Mouse (Mus musculus) hematopoietic stem cell, adult 5-6 weeks (primary cell): ENCODE data around the gene Plekhm3. TPM values are rescaled to one million over a fixed set of nuclear protein-coding genes. Genes with fewer than 3 reads are reported as not detected.

Experiments used
- ATAC-seq, 2 experiments: fragments of 125-278 bp in 1 of 2; replicated peaks in 1 of 2; 2 replicates each; pipeline ENCODE4 v1.8.0; 2016 to 2017; ENCODE audit warnings: inconsistent platforms in 2 of 2, mild to moderate bottlenecking in 2 of 2, moderate number of reproducible peaks in 2 of 2, low read depth in 1 of 2, moderate TSS enrichment in 1 of 2; ENCODE audit not compliant: low FRiP score in 2 of 2, poor library complexity in 2 of 2, severe bottlenecking in 2 of 2, insufficient read depth in 1 of 2, low TSS enrichment in 1 of 2
- total RNA-seq: library from RNA; stranded (forward); fragments of 172-1452, 232-1000 nt; gene quantifications from 2 replicates; pipeline ENCODE4 v1.2.3, GENCODE M21; 2017

Gene Plekhm3
- total RNA-seq, 1 experiment from 2014 or later, result 14.4 TPM

DNA sequence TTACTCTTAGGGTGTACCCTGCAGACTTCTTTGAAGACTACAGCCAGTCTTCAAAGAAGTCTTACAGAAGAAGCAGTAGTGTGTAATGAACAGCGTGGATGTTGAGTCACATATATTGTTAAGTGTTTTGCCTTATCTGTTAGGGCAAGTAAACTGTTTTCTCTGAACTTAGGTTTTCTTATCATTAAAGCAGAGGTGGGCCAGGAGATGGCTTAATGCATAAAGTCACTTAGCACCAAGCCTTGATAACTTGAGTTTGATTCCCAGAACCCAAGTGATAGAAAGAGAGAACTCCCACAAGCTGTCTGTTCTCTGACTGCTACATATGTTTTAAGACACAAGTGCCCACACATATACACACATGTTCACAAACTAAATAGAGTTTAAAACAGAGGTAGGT, 144.7 kb downstream of the Plekhm3 start:
- ATAC-seq, result no peak

DNA sequence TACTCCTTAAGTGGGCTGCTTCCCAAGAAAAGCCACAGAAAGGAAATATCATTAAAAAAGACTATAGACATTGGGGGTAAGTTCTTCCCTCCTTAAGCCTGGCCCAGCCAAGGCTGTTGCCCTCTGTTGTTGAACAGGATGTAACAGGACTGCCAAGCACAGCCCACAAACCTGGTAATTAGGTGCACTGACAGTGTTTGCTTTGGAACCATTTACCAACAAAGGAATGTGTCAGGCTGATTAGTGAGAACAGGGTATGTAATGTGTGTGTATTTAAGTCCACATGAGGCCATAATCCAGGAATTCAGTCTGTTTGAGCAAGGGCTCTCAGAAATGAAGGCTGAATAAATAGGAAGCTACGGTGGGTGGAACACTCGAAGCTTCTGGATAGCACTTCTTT, 147.5 kb downstream of the Plekhm3 start:
- ATAC-seq, result peak in 1 of 2 experiments; percentile 53; a peak in 2 of 4 replicates

DNA sequence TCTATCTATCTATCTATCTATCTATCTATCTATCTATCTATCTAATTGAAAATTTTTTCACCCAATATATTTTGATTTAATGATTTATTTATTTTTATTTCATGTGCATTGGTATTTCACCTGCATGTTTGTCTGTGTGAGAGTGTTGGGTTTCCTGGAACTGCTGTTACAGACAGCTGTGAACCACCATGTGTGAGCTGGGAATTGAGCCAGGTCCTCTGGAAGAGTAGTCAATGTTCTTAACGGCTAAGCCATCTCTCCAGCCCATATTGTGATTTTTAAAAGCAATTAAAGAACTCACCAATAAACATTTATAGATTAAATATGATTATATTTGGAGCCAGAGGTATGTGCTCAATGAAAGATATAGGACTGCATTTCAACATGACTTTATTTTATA, 148.9 kb downstream of the Plekhm3 start:
- ATAC-seq, result no peak

DNA sequence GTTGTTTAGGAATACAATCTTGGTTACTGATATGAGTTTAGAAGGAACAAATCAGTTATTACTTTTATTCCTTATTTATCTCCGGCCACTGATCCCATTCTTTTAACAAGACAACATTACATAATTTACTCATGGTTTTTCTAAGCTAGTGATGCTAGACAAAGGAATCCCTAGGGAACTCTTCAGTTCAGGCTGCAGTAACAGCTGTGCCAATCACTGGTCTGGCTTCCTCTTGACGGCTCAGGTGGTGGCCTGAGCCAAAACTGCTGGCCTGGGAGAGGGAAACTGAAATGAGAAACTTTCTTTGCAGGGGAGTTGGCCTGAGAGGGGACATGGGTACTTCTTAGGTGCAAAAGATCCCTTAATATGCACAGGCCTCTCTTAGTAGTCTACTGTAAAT, 151.4 kb downstream of the Plekhm3 start:
- ATAC-seq, result no peak

DNA sequence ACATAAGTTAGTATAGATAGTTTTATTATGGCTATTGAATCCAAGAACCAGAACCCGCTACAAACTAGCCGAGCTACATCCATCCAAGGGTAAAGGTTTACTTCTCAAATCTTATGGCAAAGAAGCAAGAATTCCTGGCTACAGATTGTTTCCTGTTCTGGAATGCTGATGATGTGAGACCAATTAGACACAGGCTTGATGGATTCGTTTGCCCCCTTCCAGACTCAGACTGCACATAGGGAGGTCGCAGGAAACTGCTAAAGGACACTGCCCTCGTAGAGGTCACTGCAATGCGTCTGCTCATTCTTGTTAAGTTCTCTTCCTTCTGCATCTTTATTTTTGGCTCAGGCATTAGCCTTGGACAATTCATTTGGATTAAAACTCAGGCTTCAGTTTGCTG, 154.0 kb downstream of the Plekhm3 start:
- ATAC-seq, result no peak

DNA sequence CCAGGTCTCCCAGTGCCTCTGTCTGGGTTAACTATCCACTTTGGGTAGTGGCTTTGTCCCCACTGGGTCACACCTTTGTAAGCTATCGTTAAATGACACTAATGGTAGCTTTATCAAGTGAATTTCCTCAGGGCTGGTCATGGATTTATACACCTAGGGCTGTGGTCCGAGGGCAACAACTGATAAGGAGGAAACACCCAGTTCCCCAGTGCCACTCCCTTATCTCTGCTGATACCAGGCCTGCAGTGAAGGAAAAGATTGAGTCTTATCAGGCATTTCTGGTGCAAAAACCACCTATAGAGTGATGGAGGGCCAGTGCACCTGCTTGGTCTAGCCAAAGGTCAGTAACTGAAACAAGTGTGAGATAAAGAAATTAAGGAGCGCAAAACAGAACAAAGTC, 159.0 kb downstream of the Plekhm3 start:
- peak; percentile 1 to 29; a peak in 2 of 4 replicates for ATAC-seq

DNA sequence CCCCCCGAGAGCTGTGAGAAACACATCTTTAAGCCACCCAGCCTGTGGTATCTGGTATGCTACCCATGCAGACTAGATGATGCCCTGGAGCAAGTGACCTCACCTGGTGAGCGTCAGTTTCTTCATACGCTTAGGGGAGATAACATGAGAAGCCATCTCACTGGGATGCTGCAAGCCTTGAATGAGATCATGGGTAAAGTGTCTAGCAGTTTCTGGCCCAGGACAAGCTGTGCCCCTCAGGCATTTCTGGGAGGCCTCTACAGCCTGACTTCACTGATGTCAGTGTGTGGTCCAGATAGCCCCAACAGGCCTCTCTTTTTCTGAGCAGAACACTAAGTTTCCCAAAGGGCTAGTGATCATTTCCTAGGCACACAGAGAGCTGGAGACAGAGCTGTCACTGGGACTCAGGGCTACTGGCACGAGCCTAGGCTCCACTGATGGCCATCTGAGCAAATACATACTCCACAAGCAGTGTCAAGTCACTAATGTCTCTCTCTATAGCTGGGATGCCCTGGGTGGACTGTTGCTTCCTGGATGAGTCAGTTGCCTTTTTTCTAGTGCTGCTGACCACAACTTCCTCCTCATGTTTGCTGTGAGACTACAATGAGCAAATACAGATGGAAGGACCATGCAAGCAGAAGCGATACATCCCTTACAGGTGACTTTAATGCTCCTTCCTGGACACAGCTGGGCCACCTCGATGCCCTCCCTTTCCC, 159.6 kb downstream of the Plekhm3 start:
- peak; percentile 93 to 98 for ATAC-seq

DNA sequence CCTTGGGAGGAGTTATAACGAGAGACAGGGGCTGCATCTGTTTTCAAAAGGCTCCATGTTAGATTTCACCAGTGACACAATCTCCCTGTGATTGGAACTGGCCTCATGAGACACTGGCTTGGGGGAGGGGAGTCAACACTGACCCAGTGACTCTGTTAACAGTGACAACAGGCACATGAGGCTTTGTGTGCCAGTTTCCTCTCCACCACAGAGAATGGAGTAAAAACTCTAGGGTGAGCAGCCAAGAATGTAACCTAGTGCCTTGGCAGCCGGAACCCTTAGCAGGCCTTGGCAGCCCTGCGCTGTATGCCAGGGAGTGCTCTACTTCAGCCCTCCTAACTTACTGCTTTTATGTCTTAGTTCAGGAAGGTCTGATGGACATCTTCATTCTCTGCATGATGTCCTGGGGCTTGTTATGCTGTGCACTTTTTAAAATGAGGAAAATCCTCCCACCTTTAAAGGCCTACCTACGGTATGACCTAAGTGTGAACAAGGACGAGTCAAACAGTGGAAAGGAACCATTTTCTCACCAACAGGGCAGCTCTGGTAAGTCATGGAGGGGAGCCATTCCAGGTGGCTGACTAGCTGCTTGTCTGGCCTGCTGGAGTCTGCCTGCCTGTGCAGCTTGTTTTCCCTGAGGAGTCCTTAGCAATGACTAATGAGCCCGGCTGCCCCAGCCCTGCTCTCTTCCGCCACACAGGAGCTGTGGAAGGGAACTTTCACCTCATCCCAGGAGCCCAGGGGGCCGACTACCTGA, 161.2 kb downstream of the Plekhm3 start:
- ATAC-seq, result no peak

DNA sequence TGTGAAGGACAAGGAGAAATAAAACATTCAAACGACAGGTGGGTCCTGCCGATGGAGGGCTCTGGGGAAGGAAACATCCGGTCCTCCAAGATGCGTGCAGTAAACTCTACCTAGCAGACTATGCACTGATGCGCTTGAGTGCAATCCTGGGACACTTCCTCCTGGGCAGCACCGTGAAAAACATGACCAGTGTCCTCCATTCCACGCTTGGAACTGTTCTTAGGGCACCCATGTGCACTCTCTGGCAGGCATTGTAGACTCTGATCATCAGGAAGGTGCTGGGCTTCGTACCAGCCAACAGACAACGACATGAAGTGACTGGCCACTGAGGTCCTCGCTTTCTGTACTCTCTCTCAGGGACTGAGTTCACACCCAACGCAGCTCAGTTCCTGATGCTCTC, 162.5 kb downstream of the Plekhm3 start:
- ATAC-seq, result no peak

DNA sequence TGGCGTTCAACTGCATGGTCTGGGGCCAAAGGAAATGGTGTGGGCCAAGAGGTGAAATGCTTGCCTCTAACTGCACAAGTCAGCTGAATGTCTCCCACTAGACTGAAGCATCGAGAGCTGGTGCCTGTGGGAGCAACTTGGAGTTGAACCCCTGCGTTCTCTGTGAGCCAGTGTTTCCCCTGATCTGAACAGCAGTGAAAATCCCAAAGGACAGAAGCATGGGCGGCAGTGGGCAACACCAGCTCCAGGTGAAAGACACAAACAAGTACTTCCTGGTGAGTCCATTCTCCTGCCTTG, 163.4 kb downstream of the Plekhm3 start:
- no peak for ATAC-seq

DNA sequence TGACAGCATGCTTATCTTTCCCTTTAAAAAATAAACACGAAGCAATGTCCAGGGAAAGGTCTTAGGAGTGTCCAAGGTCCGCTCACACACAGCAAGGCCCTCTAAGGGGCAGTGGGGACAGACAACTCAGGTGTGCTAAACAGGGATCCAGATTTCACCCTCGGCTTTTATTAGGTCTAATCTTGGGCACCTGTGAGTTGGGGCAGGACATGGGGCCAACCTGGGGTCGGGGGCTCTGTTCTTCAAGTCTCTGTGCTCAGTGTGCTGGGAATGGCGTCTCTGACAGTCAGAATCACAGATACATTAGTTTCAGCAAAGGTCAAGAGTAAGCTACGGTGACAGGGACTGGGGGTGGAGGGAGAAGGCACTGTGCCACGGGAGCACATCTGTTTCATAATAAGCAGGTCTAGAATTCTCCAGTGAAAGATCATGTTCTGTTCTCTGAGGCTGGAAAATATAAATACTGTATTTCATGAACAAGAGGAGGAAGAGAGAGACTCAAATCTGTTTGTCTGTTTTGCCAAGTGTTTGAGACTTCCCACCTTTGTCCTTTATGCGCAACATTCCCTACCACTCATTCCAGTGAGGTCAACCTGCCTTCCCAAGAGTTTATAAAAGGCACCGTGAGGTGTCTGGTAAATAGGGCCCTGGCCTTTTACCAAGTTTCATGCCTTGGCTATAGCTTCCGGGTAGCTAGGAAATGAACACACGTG, 163.9 kb downstream of the Plekhm3 start:
- ATAC-seq, result no peak

DNA sequence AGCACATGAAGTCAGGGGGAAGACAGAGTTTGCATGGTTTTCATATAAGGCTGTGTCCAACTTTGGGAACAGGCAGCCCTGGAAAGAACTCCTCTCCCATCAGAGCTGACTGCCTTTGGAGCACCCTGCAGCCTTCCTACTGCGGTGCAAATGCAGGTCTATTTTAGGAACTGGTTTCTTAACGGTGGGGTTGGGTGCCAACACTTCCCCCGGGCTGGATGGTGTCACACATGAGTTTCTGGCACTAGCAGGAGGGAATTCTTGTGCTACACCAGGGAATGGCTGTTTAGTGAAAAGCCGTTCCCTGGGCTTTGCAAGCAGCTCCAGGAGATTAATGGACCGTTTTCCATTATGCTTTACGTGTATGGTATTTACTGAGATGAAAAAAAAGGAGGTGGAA, 164.8 kb downstream of the Plekhm3 start:
- ATAC-seq, result no peak

DNA sequence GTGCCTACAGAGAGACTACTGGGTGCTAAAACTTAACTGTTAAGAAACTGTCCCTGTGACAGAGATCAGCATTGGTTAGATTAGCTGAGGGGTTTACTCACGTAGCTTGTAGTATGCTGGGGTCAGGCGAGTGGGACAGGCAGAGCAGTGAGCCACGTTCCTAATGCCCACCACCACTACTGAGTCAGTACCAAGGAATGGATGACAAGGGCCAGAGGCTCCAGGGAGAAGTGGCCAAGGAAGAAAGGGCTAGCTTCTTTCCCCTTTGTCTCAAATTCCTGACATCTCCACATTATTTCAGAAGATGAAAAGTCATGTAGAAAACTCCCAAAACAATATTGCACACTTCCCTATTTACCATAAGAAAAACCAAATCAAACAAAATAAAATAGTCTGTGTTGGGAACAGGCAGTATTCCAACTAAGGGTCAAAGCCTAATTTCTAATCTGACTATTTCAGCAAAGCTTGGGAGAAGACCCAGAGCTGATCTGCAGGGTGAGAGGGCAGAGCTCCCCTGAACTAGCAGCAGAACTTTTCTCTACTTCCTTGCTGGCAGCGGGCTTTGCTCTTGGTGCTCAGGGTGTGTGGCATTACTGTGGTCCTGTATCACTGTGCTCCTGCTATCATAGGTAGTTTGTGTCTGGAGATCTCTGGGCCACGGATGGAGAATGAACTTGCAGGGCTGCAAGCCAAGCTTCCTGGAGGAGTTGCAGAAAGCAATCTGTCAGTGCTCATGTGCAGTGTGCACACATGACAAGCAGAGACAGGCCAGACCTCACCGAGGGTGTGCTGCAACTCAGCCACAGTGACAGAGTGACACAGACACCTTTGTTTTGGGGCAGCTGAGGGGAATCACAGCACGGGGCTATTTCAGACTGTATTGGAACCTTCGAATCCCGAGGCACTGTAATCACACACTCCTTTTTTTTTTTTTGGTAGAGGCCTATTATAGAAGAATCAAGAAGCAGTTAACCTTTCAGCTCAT, 165.5 kb downstream of the Plekhm3 start:
- 0 out of 4 replicates have a peak, but pooled peaks have one; percentile 31 to 43 for ATAC-seq

DNA sequence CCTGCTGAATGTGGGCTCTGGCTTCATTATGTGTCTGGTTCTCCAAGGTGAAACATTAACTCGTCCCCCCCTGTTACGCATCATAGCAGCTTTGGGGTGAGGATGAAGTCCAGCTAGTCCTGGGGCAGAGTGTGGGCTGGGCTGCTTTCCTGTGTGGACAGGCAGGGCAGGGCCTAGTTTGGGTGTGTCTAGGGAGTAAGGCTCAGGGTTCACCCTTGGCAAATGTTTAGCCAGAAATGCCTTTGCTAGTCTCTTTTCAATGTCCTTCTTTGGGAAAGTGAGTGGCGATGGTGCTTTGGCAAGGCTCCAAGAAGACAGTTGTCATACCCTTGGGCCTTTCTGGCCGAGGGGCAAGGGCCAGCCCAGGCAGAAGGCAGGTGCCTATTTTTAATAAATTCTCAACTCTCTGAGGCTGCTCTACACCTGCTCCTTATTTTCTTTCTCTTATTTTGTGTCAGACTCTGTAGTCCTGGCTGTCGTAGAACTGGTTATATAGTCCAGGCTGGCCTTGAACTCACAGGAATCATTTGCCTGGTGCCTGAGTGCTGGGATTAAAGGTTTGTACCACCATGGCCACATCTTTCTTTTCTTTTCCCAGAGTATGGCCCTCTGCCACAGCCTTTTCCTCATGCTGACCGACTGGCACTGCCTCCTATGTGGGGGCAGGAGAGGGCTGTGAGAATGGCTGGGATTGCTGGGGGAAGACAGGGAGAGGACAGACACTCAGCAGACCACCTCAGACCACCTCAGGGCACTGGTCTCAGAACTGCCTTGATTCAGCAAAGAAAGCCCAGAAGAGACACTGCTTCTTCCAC, 168.7 kb downstream of the Plekhm3 start:
- no peak for ATAC-seq

DNA sequence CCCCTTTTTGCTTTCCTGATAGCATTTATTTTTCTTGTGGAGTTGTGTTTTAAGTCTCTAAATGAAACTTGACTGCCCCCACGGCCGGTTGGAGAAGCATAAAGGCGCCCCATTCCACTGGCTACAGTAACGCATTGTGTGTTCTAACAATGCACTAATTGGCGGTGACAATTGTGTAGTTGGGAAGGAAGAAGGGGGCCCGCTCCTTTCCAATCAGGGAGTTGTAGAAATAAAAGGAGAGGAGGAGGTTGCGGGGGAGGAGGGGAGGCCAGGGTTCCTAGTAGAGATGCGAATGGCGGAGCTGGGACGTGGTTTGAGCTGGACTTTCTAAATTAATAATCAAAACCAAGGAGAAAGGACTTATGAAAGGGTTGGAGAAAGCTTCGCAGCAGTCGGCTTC, 176.8 kb downstream of the Plekhm3 start:
- no peak for ATAC-seq

DNA sequence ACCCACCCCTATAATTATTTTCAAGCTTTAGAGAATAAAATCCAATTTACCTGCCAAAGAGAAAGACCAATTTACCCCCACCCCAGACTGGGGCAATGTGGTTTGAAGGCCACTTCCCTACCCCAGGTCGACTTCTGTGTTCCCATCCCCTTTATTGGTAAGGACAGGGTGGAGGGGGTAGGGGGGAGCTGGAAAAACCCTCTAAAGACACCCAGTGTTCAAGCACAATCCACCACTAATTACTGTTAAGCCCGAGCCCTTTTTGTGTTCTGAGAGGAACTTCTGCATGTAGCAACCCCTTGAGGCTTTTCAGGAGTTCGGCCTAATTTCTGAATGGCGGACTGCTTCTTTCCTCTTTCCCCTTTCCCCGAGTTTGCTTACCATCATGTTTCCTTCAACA, 177.2 kb downstream of the Plekhm3 start:
- no peak for ATAC-seq

DNA sequence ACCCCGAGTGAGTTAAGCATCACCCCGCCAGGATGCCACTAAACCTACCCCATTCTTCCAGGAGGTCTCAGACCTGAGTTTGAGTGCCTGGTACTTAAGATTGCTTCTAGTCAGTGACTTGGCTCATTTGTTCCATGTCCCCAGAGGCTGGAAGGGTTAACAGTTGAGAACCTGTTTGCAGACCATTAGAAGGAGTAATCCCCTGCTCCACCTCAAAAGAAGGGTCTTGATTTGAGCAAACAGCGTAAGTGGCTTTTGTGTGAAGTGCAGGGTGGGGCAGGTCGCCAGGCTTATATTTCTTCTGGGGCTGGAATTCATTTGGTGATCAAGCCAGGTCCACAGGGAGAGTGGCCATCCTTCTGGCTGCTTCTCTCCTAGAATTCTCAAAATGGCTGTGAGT, 183.3 kb downstream of the Plekhm3 start:
- ATAC-seq, result no peak
